Mouse (Mus musculus) lung, postnatal 0 days (tissue): Measurements from ENCODE around the gene Akap17b. TPM values are rescaled to one million over a fixed set of nuclear protein-coding genes. Genes with fewer than 3 reads are reported as not detected.

Experiments used
- ATAC-seq: fragments of 200-750 bp; cut with Nextera tagmentation; 2 replicates; pipeline ENCODE4 v1.8.0; 2017; ENCODE audit warnings: moderate library complexity
- DNase-seq: peaks from one replicate; pipeline ENCODE4 v3.0.0-alpha.2; 2016; ENCODE audit warnings: low spot score
- H3K27ac ChIP-seq: fragments of 300-500 bp; sonication (generic); 2 replicates; pipeline ENCODE4 v1.5.1; 2014; ENCODE audit warnings: antibody characterized with exemption, mild to moderate bottlenecking, low read length, mixed read lengths
- H3K27me3 ChIP-seq: fragments of 300-500 bp; sonication (generic); replicated peaks from 2 replicates; pipeline ENCODE4 v1.6.1; 2014; ENCODE audit warnings: low read length, mixed read lengths; ENCODE audit not compliant: insufficient read depth
- H3K36me3 ChIP-seq: fragments of 300-500 bp; sonication (generic); 2 replicates; pipeline ENCODE4 v1.6.1; 2014; ENCODE audit warnings: low read length, mixed read lengths; ENCODE audit not compliant: insufficient read depth
- H3K4me1 ChIP-seq: fragments of 300-500 bp; sonication (generic); 2 replicates; pipeline ENCODE4 v1.6.1; 2014; ENCODE audit warnings: antibody characterized with exemption, low read depth, low read length, mixed read lengths; ENCODE audit not compliant: insufficient read depth
- H3K4me2 ChIP-seq: fragments of 300-500 bp; sonication (generic); replicated peaks from 2 replicates; pipeline ENCODE4 v1.6.1; 2014; ENCODE audit warnings: low read depth, mild to moderate bottlenecking, low read length, moderate library complexity, mixed read lengths
- H3K4me3 ChIP-seq: fragments of 300-500 bp; sonication (generic); 2 replicates; pipeline ENCODE4 v1.5.1; 2014; ENCODE audit warnings: low read depth, low read length
- H3K9ac ChIP-seq: fragments of 300-500 bp; sonication (generic); replicated peaks from 2 replicates; pipeline ENCODE4 v1.6.1; 2014; ENCODE audit warnings: low read depth, mild to moderate bottlenecking
- H3K9me3 ChIP-seq: fragments of 300-500 bp; sonication (generic); 2 replicates; pipeline ENCODE4 v1.6.1; 2016; ENCODE audit warnings: low read length, mixed read lengths
- CTCF ChIP-seq: IDR thresholded peaks from 2 replicates; pipeline ENCODE4 v1.5.1; 2016; ENCODE audit warnings: antibody characterized with exemption, mild to moderate bottlenecking
- EP300 ChIP-seq: IDR thresholded peaks from 2 replicates; pipeline ENCODE4 v1.6.1; 2016; ENCODE audit warnings: antibody characterized with exemption, mild to moderate bottlenecking, control low read depth
- WGBS: fragments of 180-500 bp; shearing (Covaris S2); extraction: QIAGEN DNeasy Blood & Tissue Kit; methylation state at CpG from one replicate; pipeline ENCODE4 v1.1.7; 2014; 5-methylcytosine and 5-hydroxymethylcytosine counted together
- polyA plus RNA-seq: library from polyadenylated mRNA; unstranded; fragments of >200 nt; fragmentation: Nextera tagmentation; extraction: Ambion mirVana; gene quantifications from 2 replicates; pipeline ENCODE4 v1.2.1, GENCODE M21; 2015

Gene Akap17b
- polyA plus RNA-seq = 1.6 and 1.7 TPM in 2 replicates

DNA sequence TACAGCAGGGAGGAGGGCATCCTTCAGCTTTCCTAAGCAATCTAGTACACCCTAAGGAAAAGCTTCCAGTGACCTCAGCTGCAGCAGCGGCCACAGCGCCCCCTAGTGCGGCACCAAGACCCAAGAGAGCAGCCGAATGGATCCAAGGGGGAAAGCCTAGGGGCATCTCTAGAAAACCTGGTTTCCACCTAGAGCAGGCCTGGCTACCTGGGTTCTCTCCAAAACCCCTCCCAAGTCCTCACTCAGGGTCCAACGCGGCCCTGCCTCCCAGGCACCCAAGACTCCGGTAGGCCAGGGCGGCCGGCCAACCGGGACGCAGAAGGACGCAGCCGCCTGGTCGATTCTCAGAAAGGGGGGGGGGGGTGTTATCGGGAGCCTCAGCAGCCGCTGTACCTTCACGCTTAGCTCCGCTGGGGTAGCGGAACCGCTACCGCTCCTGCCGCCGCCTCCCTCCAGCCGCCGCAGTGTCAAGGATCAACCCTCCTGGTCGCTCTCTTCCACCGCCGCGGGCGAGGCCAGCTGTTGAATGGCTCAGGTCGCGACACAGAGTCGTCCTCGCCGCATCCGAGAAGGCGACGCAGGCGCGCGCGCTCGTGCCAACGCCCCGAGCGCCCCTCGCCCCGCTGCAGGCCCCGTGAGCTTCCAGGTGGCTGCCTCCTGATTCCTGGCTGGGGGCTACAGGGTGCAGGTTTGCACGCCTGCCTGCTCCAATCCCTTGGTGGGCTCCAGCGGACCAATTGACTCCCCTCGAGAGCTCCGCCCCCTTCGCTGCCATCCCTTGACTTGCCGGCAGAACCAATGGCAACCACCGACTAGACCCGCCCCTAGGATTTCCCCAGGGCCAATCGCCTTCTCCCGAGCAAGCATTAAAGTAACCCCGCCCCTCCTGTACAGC, at the start of gene Akap17b:
Gene Akap17b (minus strand): TSS at position 739 of the 895 bp plus-strand sequence.
- TF ChIP-seq EP300 = no peak
- peak; percentile 75 for TF ChIP-seq CTCF
- Histone ChIP-seq H3K4me3 (peak within 1 kb of the TSS; percentile 56), H3K27ac (0 out of 2 replicates have a peak within 1 kb of the TSS, but pooled peaks have one; percentile 26), H3K9ac (peak within 1 kb of the TSS; percentile 41; the same call in 1 of the 2 replicates), H3K9me3 (no peaks in the 10 kb centered on the region), H3K27me3 (no peaks in the 10 kb centered on the region), H3K36me3 (no peaks in the 10 kb centered on the region), H3K4me2 (peak within 1 kb of the TSS; percentile 56), H3K4me1 (no peaks in the 10 kb centered on the region)
- WGBS = 22% methylated on average over 21 of the region's 60 CpGs
- DNase-seq = peak; percentile 94
- ATAC-seq = peak; percentile 98

- no peaks in the 10 kb centered on the region for H3K4me1 ChIP-seq
- H3K4me3 ChIP-seq = no peak overlapping the region
- no peak overlapping the region for H3K4me2 ChIP-seq
- ATAC-seq (no peak), DNase-seq (no peak)
- no peak overlapping the region for H3K9ac ChIP-seq
- H3K27me3 ChIP-seq = no peaks in the 10 kb centered on the region
- H3K9me3 ChIP-seq = no peaks in the 10 kb centered on the region
- H3K27ac ChIP-seq = no peak overlapping the region
- TF ChIP-seq CTCF (no peak), EP300 (no peak)
- WGBS = 81% methylated on average over 5 of the region's 5 CpGs
- H3K36me3 ChIP-seq = no peaks in the 10 kb centered on the region
These were observed 46.2 kb upstream of the Akap17b start for GRCm38 (mm10) chrX:36691365-36691764.

DNA sequence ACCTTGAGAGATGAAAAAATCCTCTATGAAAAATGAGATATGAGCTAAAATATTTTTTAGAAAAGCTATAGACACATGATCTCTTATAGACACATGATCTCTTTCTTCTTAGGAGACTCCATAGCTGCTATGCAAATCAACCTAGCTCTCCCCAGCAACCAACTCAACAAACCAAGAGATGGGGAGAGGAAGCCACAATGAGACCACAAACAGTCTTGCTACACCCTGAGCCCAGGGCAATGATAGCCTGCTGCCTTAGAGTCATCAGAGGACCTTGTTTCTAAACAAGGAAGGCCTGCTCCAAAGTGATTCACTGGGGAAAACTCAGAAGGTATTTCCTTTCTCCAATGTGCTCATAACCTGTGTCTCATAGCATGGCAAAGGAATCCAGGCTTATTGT, 44.5 kb upstream of the Akap17b start:
- H3K4me2 ChIP-seq = no peak overlapping the region
- no peaks in the 10 kb centered on the region for H3K4me1 ChIP-seq
- no peak overlapping the region for H3K4me3 ChIP-seq
- ATAC-seq (no peak), DNase-seq (no peak)
- TF ChIP-seq CTCF (no peak), EP300 (no peak)
- H3K9me3 ChIP-seq = no peaks in the 10 kb centered on the region
- no peak overlapping the region for H3K9ac ChIP-seq
- H3K36me3 ChIP-seq = no peaks in the 10 kb centered on the region
- H3K27me3 ChIP-seq = no peaks in the 10 kb centered on the region
- no peak overlapping the region for H3K27ac ChIP-seq

DNA sequence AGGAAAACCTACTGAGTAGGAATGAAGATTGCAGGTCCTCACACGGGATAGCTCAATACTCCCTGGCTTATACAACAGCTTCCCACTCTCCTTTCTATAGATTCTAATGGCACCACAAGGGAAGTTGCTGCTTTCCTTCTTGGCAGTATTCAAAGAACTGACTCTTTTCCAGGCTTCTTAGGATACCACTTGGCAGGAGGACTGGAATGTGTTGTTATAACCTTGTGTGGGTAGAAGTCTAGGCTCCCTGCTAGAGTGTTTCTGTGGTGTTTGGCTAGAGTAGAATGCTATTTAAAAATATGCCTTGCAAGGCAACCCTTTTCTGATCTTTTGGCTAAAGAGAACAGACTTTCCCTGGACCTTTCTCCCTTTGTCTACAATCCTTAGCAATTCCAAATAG, 31.6 kb upstream of the Akap17b start:
- Histone ChIP-seq H3K4me1 (no peaks in the 10 kb centered on the region), H3K9ac (no peak overlapping the region), H3K27me3 (no peaks in the 10 kb centered on the region), H3K36me3 (no peaks in the 10 kb centered on the region), H3K27ac (no peak overlapping the region), H3K4me3 (no peak overlapping the region), H3K4me2 (no peak overlapping the region), H3K9me3 (no peaks in the 10 kb centered on the region)
- DNase-seq (no peak), ATAC-seq (no peak)
- 38% methylated on average over 1 of the region's 1 CpGs for WGBS
- TF ChIP-seq CTCF (no peak), EP300 (no peak)

DNA sequence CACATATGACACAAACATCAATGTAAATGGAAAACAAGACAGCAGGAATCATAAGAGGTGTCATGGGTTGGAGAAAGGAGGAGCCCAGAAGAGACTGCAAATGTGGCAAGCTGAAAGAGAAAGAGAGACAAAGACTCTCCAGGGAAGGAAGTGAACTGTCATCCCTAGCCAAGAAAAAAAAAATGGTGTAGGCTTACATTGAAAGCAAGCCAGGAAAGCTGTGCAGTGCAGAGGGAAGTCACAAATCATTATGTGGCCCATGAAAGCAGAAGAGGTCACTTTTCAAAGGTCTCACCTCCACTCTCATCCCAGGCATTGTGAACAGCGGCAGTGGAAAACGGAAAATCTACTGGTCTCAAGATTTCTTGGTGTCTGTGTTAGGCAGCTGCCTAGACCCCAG, 27.5 kb upstream of the Akap17b start:
- Histone ChIP-seq H3K27me3 (no peaks in the 10 kb centered on the region), H3K4me2 (no peak overlapping the region), H3K9ac (no peak overlapping the region), H3K4me1 (no peaks in the 10 kb centered on the region), H3K27ac (no peak overlapping the region), H3K4me3 (no peak overlapping the region), H3K36me3 (no peaks in the 10 kb centered on the region), H3K9me3 (no peaks in the 10 kb centered on the region)
- DNase-seq = no peak
- no peak for ATAC-seq
- TF ChIP-seq EP300 = no peak
- no peak for TF ChIP-seq CTCF
- WGBS = 15% methylated on average over 2 of the region's 2 CpGs

GRCm38 (mm10) chrX:36640046-36640445, 5.1 kb downstream of the Akap17b start:
- H3K27me3 ChIP-seq = no peaks in the 10 kb centered on the region
- no peak overlapping the region for H3K9ac ChIP-seq
- H3K4me2 ChIP-seq = no peak overlapping the region
- no peaks in the 10 kb centered on the region for H3K9me3 ChIP-seq
- ATAC-seq (no peak), DNase-seq (peak; percentile 4)
- H3K4me1 ChIP-seq = no peaks in the 10 kb centered on the region
- TF ChIP-seq CTCF (no peak), EP300 (no peak)
- 73% methylated on average over 6 of the region's 6 CpGs for WGBS
- H3K4me3 ChIP-seq = no peak overlapping the region
- no peaks in the 10 kb centered on the region for H3K36me3 ChIP-seq
- no peak overlapping the region for H3K27ac ChIP-seq
